Mouse (Mus musculus): ENCODE measurements around the gene Spred2.

DNA sequence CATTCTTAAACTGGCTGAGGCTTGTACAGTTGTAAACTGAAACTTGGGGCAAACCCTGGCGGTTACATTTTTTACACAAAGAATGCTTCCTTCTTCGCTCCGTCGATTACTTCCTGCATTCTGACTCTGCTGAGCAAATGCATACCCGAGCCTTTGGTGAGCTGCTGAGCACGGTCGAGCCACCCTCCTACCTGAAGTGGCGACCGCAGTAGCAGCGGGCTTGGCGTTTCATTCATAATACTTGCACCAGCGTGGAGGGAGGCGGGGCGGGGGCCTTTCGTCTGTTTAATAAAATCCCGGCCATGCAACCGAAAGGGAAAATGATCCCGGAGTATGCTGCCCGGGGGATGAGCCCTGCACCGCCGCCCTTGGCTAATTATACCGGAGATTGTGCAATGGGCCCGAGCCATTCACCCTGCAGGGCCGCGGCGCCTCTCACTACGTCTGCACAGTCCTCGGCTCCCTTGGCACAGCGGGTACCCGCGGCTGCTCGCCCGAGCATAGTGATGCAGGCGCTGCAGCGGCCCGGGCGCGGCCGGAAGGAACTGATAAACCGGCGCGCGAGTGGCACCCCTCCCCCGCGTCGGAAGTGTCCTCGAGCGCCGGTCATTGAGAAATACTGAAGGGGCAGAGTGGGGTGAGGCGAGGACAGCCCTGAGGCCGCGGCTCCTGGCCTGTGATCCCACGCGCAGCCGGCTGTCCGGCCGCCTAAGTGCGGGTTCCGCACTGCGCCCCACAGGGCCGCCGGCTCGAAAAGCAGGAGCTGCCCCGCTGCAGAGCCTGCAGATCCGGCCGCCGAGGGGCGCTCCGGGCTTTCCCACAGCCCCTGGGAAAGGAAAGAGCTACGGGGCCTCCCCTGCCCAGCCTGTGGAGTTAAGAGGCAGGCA, 4.1 kb upstream of the Spred2 start:
- no peak for TF ChIP-seq FLI1 (IDR thresholded peaks at IDR 0.05; ENCODE audit: low read length)
- no peak for TF ChIP-seq GATA1 (IDR thresholded peaks at IDR 0.05; ENCODE audit: borderline replicate concordance, low read length)

All from megakaryocyte, embryonic 14.5 days (primary cell).